Mouse (Mus musculus) ovary, postnatal 36 days (tissue): ENCODE measurements around the gene Txndc16.
A peak's percentile ranks its signal among the peaks of the same experiment; 100 is the strongest.

Source experiments
- DNase-seq: peaks from one replicate; pipeline ENCODE4 v3.0.0; 2022; ENCODE audit warnings: low spot score, mixed read lengths

Gene Txndc16

DNA sequence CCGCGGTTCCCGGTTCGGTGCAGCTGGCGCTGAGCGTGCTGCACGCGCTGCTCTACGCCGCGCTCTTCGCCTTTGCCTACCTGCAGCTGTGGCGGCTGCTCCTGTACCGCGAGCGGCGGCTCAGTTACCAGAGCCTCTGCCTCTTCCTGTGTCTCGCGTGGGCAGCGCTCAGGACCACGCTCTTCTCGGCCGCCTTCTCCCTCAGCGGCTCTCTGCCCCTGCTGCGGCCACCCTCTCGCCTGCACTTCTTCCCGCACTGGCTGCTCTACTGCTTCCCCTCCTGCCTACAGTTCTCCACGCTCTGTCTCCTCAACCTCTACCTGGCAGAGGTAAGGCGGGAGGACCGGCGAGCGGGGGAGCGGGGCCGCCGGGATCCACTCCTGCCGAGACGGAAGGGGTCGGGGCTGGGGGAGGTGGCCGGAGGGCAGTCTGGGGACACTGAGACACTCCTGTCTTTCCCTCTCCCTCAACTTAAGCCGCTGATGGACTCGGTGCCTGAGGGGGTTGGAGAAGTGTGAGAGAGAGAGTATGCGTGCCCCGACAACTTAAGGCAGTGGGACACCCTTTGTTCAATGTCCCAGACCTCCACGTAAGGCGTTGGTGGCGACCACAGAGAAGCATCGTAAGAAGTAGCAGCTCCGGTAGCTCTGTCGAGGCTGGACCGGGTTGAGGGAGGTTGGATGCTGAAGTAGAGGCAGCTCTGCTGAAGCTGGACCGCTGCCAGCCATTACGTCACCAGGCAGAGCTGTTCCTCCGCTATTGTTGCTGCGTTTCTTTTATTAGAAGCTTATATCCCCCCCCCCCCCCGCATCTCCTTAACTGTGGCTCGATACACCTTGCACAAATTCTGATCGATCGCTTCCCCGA, at the start of gene Txndc16:
Gene Txndc16 (minus strand): TSS at position 239 of the 867 bp plus-strand sequence.
- peak; percentile 72 for DNase-seq

DNA sequence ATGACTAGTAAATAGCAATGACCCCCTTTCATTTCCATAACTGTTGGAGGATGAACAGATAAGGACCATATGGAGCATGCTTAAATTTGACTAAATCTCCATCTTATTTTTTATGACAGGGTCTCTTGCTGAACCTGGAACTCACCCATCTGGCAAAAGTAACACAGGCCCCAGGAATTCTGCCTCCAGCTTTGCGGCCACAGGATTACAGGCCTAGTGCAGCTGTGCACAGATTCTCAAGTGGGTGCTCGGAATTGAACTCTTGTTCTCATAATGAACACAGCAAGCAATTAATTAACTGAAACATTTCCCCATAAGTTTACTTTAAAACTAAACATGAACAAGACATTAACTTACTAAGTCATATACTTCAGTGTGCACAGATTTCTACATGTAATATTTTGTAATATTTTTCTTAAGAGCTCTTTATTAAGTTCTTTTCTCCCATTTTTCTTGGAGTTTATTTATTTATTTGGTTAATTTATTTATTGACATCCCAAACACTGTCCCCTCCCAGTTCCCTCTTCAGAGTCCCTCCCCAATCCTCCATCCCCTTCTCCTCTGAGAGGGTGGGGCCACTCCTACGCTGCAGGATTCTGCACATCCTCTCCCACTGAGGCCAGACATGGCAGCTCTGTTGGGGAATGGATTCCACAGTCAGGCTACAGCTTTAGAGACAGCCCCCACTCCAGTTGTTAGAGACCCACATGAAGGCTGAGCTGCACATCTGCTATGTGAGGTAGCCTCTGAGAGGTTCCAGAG, 43.9 kb upstream of the Txndc16 start:
- no peak for DNase-seq

DNA sequence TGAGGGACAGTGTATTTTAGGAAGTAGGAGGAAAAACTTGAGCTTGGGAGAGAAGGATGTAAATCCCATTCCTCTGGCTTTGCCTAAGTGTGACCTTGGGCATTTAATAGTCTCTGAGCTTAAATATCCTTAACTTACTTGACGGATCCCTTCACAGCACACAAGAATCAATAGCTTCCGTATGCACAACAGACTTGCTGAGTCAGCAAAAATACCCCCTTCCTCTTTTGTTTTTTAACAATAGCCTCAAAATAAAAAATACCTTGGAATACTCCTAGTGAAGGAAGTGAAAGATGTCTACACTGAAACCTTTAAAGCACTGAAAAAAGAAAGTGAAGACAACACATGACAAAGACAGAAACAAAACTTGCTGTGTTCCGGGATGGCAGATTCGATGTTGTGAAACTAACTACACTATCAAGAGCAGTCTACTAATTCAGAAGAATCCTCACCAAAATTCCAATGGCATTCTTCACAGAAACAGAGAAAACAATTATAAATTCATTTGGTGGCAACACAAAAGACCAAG, 31.5 kb upstream of the Txndc16 start:
- no peak for DNase-seq

DNA sequence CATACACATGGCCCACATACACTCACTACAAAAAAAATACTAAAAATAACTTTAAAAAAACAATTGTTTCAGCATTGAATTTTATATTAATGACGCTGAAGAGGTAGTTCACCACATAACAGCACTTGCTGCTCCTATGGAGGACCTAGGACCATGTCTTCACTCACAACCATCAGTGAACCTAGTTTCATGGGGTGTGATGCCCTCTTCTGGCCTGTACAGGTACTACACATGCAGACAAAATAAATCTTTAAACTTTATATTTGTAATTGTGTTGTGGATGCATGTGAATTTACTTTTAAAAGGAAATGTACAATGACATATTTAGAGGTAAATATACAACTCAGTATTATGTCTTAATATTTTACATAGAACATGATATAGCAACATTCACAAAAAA, 21.5 kb upstream of the Txndc16 start:
- no peak for DNase-seq

DNA sequence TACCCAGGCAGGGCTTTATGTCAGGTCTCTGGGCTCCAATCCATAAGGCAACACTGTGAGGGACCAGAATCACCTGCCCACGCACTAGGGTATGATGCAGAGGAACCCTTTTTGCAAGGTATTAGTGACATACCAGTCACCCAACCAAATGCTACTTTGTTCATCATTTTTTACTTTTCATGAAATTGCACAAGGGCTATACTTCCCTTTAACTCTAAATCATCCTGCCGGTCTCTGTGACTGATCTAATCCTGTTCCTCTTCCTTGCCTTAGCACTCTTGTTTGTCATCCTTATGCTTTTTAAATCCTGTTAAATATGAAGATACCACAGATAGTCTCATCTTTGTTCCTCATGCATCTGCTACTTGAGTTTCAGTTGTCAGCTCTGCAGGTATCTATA, 18.9 kb upstream of the Txndc16 start:
- DNase-seq: no peak

DNA sequence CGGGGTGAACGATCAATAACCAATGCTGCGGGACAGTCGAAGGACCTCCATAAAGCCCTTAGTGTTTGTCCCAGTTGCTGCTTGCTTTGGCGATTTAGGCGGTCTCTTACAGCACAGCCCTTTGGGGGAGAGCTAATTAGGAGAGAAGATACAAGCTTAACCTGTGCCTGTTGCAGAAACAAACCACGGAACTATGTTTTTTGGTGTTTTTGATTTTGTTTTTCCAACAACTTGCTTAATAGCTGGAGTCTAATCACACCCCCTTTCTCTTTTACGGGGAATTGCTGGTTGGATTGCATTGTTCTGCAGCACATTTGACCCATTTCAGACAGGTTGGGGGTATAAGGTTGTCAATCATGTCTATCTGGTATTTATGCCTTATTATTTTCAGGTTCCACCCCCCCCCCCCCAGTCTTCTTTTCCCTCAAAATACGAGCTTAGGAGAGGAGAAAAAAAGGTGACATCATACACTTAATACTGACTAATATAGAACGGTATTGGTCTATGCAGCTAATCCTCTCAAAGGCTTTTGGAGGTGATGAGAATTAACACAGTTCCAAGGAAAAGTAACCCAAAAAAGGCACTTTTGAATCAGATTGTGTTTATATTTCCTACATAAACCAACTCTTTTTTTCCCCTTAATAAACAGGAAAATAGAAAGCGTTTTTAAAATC, 966 bp upstream of the Txndc16 start:
- no peak for DNase-seq

DNA sequence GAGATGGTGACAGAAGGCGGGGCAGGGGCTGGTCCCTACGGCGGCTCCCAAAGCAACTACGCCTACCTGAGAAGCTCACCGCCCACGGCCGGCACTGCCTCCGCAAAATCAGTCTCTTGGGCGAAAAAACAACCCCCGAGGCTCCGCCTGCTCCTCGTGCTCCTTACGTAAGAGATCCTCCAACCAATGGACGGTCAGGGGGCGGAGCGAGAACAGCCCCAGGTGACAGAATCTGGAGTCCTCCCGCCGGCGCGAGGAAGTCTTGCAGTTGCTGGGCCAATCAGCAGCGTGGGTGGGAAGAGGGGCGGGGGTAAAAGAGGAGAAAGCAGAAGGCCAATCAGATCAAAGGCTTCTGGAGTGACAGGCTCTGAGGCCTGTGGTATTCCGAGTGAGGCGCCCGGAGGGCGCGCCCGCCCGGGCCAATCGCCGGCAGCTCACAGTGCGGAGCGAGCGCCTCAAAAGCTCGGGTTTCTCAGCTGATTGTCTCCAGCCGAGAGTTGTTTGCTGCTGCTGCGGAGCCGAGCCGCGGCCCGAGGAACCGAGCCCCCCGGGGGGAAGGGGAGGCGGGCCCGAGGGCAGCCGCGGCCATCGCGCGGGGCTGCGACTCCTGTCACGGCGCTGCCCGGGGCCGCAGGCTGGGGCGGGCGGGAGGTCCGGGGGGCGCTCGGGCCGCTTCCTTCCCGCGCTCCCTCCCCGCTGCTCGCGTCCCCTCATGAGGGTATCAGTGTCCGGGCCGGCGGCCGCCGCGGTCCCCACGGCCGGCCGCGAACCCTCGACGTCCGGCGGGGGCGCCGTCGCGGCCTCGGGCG, 643 bp downstream of the Txndc16 start, which contains the start of gene Gpr137c:
Gene Gpr137c (plus strand): TSS at position 437 of the 809 bp plus-strand sequence.
- peak; percentile 96 for DNase-seq

DNA sequence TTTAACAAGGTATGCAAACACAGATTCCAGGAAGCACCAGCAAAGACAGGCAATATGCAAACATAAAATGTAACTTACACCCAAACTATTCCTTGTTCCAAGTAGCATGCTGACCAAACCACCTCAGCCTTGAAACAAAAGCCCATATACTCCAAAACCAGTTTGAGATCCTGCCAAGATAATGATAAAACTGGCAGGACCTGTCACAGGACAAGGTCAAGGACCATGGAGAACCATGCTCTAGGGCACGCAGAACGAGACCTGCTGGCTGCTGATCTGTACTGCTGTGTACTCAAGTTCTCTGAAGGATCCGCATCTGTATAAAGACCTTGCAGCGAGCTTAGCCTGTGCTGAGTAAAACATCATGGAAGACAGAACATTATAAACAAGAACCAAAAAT, 2.4 kb downstream of the Txndc16 start:
- DNase-seq: no peak

DNA sequence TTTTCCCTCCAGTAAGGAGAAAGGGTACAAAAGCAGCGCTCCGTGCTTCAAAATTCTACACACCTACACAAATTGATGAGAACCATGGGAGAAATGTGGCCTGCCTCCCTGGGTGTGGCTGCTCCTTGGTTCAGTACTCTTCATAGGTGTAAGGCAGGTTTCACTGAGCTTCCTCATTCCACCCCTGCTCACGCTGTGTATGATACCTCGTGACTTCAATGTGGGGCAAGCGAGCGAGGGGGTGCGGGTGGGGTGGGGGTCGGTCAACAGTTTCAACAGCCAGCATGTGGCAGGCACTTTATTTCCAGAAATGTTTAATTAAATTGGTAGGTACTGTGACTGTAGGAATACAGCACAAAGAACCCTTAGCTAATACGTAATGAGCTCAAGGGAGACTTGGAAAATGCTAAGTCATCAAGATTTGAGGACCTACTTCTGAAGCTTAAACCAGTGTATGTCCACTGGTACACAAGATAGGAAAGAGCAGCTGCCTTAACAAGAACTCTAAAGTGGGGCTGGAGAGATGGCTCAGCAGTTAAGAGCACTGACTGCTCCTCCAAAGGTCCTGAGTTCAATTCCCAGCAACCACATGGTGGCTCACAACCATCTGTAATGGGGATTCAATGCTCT, 3.3 kb downstream of the Txndc16 start:
- DNase-seq: no peak

DNA sequence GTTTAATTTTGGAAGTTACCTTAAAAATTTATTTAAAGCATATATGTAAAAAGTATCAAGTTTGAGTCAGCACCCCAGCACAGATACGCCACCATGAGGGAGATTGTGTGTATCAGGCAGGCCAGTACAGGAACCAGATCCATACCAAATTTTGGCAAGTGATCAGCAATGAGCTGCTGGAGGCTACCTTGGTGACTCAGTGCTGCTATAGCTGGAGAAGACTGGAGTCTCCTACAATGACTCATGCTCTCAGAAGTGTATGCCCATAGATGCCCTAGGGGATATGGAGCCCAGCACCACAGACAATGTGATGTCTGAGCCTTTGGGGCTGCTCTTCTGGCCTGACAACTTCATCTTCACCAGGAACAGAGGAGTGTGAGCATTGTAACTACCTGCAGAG, 8.7 kb downstream of the Txndc16 start:
- DNase-seq: no peak

DNA sequence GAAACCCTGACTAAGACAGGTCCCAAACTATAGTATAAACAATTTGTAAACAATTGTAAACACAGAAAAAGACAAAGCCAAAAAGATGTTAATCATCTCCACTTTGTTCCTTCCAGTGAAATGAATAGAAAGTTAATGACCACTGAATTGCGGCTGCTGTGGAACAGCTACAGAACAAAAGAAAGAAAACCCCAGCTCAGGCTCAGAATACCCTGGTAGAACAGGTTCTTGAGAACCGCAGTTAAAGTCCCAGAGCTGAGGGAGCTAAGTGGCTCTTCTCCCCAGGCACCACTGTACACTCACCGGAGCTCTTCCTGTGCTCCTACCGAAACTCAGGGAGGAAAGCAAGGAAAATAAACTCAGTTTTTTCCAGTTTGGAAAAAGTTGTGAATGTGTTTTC, 9.4 kb downstream of the Txndc16 start:
- DNase-seq: no peak

DNA sequence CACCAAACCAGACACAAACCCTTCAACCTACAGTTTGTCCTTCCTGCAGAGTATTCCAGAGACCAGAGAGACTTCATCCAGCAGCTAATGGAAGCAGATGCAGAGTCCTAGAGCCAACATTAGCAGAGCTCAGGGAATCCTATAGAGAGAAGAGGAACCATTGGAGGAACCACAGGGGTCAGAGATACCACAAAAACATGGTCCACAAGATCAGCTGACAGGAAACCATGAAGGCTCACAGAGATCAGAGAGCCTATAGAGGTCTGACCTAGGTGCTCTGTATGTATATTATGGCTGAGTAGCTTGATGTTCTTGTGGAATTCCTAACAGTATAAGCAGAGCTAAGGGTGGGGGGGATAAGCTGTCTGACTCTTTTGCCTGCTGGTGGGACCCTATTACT, 19.5 kb downstream of the Txndc16 start:
- no peak for DNase-seq

DNA sequence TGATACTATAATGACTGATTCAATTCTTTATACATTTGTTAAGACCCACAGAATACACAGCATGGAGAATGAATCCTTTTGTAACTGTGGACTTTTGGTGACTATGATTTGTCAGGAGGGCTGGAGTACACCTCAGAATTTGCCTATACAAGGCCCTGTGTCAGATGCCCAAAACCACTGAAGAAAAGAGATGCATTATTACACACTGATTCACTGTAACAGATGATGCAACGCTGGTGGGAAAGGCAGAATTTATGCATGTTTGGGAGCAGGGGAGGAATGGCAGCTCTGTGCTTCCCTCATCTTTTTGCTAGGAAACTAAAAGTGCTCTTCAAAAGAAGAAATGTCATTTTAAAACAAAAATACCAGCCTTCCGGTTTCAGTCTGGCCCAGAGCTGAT, 29.1 kb downstream of the Txndc16 start:
- DNase-seq: no peak

DNA sequence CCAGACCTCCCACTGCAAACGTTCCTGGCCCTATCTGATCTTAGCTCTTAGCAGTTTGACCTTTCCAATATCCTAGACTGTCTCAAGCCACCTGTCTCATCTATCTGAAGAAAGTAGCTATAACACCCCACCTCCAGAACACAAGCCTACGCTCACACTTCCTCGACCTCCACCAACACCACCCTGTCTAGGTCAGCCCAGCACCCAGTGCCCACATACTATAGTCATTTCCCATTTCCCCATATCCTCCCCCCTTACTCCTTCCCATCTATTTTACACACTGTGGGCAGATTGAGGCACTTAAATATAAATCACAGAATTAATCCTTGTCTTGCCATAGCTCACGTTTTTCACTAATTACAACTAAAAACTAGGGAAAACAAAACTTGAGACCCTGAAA, 38.5 kb downstream of the Txndc16 start:
- DNase-seq: no peak

DNA sequence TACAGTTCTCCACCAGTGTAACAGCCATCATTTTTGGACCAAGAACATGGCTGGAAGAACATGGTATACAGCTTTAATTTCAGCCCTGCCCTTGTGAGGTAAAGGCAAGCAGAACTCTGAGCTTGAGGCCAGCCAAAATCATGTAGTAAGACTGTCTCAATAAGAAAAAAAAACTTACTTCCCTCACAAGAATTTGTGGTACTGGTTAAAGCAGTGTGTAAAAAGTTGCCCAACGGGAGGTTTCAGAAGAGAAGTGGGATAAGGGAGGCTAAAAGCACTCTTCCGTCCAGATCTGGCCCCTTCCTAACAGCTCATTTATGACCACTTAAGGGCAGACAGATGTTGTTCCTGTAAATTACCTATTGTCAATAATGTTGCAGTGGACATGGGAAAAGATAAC, 40.5 kb downstream of the Txndc16 start:
- no peak for DNase-seq

DNA sequence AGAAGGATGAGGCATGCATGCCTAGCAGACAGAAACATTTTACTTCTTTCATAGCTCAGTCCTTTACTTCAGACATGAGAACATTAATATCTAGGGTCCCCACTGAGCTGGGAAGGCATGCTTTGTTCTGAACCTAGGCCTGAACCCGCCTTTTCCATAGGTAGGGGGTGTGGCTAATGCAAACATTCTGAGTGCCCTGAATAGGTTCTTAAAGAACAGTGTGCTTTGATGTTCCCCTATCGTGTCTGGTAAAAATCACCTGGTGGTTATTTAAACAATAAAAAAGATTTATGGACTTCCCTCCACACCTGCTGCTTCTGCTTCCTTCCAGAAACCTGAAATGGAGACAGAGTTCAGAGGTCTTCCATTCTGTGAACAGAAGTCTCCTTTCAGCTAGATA, 40.9 kb downstream of the Txndc16 start:
- DNase-seq: no peak

DNA sequence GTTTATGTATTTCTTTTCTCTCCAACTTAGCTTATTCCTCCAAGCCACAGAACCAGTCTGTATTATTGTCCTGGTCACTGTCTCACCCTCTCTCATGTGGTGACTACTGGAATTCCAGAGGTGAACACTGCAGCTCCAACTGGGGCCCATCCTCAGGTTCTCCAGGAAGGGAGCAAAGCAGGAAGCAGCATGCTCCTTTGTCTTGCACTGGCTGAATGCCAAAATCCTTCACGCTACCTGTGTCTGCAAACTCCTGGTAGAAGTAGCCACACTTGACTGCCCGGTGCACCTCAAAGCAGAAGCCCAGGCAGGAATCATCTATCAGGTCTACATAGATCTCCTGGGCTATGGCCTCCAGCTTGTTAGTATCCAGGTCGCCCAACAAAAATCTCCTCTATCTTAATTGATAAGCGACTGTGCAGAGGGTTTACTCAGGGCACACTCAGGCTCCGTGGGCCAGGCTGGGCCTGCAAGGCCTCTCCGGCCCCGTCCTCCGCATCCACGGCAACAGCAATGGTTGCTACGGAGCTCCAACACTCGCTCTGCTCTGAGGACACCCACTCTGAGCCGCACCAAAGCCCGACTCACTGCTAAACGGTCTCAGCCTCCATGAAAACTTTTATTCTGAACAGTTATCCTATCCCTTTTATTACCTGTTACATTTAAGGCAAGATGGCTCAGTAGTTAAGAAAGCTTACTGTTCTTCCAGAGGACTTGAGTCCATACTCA, 45.0 kb downstream of the Txndc16 start:
- DNase-seq: no peak

DNA sequence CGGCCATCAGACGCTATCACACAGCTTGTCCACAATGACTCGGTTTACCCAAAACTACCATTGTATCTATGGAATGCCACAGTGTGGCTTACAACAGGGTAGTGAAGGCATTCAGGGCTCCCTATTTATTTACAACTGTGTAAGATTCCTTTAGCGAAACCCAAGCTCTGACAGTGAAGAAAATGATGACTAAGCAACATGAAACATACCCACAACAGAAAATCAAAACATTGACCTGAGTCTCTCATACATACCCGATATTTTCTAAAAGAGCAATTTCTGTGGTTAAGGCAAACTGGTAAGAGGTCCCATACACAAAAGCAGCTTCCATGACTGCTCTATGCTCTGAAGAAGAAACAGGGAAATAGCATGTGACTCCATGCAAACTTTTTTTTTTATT, 47.9 kb downstream of the Txndc16 start:
- no peak for DNase-seq

DNA sequence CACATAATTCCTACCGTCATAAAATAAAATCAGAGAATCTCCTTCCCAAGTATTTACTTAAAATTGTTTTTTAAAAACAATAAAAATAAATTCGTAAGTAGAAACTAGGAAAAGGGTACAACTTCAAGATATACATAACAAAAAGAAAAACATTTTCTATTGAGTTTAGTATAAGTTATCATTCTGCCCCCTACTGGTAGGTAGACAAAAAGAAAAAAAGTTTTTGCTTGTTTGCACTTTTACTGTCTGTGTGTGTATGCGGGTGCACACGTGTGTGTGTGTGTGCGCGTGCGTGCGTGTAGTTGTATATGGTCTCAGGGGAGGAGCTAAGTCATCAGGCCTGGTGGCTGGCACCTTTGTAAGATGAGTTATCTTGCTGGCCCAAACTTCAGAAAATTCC, 52.8 kb downstream of the Txndc16 start:
- no peak for DNase-seq

DNA sequence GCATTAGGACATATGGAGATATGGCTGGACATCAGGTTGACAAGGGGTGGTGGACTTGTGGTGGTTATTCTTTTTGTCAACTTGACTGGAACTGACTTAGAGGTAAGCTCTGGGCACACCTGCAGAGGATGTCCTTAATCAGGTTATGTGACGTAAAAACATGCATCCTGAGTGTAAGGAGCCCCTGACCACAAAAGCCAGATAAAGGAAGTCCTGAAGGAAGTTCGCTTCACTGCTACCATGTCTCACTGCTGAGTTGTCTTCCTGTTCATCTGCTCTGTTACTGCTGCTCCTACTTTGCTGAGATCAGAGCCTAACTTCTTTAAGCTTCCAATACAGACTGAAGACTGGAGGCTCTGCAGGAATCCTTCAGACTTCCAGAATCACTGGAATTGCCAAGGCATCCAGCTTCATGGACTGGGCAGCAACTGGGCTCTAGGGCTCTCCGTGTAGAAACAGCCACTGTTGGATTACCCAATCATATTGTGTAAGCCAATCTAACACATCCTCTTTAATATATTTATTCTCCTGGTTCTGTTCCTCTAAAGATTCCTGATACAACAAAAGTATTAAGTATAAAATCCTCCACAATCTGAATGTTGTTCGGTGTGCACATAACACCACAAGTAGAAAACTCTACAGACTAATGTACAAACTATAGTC, 64.5 kb downstream of the Txndc16 start:
- DNase-seq: no peak
